Mouse (Mus musculus): Measurements from ENCODE around the gene Rpp30. TPM values are rescaled to one million over a fixed set of nuclear protein-coding genes. Genes with fewer than 3 reads are reported as not detected.

Gene Rpp30
- total RNA-seq (2021): 10 to 100 TPM; 18.8 to 19.0 TPM
- 0.36 TPM in 2 replicates for polyA plus RNA-seq (2012; rRNA removed)
- long read RNA-seq, transcript Rpp30-201 (11 exons, 1,145 nt): major isoform, 23 of 24 reads
- long read RNA-seq, partial matches to known transcripts: 0 of 24 reads
- long read RNA-seq, other reads (novel, unspliced or antisense): 1 of 24 reads

DNA sequence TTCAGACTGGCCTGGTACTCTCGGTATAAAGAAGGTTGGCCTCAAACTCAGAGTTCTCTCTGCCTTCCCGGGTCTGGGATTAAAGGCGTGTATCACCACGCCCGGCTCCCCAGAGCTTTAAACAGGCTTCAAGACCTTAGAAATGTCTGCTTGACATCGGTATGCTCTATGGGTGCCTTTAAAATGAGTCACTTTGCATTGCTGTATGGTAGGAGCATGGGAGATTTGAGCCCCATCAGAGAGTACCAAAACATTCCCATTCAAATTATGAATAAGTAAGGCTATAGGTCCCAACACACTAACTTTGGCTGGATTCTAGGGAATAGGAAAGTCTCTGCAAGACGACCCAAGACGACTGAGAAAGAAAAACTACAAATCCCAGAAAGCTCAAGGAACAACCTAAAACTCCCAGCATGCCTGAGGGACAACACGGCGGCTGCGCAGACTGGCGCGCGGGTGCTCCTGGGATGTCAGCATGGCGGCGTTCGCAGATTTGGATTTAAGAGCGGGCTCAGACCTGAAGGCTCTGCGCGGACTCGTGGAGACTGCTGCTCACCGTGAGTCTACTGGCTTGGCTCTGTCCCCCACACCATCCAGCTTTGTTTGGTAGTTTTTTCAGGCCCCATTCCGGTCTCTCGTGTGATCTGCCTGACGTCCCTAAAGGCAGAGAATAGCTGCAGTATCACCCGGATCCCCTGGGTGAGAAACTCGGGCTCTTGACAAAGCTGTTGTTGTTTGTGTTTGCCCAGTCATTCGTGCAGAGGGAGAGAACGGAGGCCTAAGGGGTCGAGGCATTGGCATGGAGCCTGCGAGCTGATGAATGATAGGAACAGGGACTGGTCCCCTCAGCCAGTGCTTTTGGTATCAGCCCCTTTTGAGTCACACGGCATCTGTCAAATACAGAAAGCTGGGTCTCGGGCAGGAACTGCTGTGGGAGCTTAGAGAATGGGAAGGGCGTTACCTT is at the start of gene Rpp30:
Gene Rpp30 (plus strand): TSS at position 455 of the 964 bp plus-strand sequence.
- DNase-seq: peak; percentile 90

DNA sequence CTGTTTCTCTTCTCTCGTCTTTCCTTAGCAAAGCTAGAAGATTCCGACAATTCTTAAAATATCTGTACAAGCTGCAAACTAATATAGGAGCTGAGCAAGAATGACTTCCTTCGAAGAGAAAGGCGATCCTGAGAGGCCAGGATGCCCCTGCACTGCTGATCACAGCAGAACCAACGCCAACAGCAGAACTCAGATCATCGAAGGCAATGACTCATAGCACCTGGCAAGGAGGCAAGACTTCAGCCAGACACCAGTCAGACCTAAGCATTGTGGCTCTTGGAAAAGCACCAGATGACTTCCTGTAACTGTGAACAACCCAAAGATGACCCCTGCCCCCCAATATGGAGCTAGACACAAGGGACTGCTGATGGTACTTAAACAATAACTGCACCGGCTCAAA is 37.5 kb upstream of the Rpp30 start:
- no peak for DNase-seq

DNA sequence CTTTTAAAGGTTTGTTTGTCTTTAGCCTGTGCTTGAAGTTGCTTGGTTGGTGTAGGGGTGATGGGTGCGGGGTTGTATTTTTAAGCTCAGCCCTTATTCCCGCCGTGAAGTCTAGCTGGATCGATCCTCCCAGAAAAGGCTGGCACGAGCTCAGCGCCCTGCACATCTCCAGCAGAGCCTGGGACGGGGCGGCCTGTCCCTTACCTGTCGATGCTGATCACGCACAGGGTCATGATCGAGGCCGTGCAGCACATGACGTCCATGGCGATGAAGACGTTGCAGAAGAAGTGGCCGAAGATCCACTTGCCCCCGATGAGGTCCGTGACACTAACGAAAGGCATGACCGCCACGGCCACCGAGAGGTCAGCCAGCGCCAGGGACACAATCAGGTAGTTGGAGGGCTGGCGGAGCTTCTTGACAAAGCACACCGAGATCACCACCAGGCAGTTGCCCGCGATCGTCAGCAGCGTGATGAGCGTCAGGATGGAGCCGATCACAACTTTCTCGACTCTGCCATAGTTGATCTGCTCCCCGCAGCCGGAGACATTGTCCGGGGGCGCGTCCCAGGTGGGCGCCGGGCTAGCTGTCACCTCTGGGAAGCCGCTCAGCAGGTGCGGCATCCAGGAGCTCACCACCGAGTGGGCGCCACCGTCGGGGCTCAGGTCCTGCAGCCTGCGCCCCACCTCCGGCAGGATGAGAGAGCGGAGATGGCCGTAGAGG is 26.9 kb upstream of the Rpp30 start:
- DNase-seq: peak; percentile 4

DNA sequence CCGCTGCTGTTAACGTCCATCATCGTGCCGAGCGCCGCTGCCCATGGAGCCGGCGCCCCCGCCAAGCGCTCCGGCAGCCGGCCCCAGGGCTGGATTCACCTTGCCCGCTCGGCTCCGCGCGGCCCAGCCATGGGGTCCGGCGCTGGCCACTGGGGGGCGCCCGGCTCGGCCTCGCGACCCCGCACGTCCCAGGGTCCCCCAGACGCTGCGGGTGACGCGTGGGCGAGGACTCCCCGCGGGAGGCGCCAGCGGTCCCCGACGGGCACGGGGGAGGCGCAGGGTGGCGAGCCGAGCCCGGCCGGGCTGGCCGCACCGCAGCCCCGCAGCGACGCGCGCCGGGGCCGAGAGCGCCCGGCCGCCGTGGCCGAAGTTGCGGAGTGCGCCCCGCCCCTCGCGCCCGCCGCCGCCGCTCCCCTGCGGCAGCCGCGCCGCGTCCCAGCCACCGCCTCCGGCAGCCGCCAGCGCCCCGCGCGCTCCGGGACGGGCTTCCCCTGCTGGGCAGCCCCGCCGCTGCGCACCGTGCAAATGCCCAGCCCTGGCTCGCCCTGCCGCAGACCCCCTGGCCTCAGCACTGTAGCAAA is 26.2 kb upstream of the Rpp30 start, which contains the start of gene Htr7:
Gene Htr7 (minus strand): TSS at position 277 of the 581 bp plus-strand sequence.
- peak; percentile 26 for DNase-seq

DNA sequence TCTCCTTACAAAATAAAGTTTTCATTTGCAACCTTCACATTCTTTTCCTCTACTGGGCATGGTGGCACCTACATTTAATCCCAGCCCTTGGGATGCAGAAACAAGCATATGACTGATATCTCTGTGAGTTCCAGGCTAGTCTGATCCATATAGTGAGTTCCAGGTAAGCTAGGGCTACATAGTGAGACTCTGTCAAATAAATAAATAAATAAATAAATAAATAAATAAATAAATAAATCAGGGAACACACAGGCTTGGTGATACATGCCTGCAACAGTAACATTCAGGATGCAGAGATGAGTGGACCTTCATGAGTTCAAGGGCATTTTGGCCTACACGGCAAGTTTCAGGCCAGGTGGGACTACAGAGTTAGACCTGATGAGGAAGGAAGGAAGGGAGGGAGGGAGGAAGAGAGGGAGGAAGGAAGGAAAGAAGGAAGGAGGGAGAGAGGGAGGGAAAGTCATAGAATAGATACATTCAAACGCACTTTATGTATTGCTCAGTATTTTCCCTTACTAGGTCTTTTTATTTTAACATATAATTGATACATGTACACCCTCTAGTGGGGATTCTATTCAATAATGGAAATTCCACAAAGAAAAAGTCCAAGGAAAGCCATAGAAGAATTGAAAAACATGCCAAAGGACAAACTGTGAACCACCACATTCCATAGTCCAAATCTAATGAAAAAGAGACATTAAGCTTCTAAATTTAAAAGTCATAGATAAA is 20.6 kb upstream of the Rpp30 start:
- no peak for DNase-seq

DNA sequence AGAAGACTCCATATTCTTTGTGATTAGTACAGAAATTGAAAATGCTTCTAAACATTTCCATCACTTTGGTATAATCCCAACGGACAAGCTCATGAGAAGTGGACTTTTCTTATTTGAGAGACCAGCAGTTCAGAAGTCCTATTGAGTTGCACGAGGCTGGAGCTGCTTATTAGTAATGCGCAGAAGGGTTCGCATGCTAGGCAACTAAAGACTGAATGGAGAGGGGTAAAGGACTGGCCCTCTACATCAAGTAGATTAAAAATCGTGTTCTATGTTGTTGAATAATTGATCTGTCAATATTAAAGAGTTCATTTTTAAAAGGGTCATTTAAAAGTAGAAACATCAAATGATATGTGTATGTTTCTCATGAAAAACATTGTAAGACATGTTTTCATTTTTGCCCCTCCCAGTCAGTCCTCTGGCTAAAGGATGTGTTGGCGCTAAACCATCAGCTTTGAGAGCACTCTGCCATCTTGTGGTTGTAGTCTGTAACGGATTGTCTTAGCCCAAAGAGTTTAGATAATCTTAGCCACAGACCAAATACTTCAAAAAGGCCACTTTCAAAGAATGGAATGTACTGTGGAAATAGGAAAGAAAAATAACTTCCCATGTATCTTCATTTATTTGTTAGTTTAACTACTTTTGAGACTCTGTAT is 782 bp upstream of the Rpp30 start:
- DNase-seq: peak; percentile 35

DNA sequence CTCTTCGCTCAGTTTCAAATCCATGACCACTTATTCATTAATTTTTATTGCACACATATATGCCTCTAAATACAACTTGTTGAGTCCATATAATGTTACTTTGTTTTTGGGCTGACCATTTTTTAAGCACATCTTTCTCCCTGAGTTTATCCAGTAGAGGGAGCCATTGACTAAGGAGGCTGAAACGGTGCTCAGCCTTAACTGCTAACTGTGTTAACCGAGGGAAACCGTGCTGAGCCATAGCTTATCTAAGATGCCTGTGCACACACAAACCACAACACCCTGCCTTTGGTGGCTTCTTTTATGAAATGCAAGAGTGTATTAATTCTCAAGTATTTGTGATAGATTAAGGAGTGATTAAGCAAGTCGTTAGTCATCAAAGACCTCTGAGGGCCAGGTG is 7.3 kb downstream of the Rpp30 start:
- DNase-seq: no peak

DNA sequence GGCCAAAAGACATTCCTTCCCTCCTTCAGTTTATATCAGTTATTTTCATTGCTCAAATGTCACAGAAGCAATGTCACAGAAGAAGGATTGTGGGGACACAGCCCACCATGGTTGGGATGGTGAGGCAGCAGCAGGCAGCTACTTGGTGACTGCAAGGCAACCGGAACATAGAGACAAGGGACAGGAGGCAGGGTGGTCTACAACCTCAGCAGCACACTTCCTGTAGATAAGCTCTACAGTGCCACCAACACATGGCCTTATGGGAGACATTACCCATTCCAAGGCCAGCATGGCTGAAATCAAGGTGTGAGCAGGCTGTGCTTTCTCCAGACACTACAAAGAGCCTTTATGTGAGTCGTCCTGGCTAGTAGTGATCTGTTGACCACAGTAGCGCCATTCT is 13.7 kb downstream of the Rpp30 start:
- DNase-seq: no peak

DNA sequence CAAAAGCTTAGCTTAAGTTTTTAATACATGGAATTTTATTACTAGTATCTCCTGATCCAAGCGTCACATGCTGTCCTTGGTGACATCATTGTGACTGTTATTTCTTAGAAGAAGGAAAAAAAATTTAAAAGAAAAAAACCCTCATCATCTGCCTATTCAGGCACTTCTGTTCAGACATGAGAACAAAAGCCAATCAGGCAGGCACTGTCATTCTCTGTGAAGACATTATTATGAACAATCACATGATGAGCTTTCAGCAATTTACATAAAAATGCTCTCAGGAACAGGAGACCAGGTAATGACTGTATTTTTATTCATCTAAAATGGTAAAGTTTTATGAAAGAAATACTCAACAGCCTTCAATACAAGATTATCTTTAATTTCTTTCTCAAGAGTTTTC is 14.7 kb downstream of the Rpp30 start:
- no peak for DNase-seq

DNA sequence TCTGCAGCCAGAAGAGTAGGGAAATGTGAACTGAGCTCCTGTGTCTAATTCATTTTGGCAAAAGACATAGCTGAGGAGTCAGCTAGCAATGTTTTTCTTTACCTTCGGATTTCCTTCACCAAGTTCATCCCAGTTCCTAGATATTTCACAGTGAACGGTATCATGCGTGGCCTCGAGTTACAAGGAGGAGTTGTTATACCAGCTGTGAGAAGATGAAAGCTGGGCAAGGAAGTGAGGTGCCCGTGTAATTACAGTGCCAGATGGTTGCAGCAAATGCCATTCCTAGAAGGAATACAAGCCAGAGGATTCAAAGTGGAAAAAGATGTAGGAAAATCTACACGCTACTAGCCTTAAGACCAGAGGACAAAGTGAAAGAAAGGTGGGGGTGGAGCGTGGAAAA is 15.4 kb downstream of the Rpp30 start:
- no peak for DNase-seq

DNA sequence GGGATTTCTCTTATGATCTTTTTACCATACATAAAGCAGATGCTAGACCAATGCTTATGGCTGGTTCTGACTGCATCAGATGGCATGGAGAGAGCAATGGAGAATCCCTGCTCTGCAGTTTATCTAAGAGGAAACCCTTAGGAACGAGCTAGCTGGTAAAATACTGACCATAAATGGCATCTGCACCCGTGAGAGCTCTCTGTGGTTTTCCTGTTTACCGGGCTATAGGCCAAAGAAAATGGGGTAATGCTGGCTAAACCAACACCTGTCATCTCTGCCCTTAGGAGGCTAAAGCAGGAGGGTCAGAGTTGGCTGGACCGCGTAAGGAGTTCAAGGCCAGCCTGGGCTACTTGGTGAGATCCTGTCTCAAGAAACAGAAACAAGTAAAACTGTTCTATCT is 20.4 kb downstream of the Rpp30 start:
- DNase-seq: no peak

DNA sequence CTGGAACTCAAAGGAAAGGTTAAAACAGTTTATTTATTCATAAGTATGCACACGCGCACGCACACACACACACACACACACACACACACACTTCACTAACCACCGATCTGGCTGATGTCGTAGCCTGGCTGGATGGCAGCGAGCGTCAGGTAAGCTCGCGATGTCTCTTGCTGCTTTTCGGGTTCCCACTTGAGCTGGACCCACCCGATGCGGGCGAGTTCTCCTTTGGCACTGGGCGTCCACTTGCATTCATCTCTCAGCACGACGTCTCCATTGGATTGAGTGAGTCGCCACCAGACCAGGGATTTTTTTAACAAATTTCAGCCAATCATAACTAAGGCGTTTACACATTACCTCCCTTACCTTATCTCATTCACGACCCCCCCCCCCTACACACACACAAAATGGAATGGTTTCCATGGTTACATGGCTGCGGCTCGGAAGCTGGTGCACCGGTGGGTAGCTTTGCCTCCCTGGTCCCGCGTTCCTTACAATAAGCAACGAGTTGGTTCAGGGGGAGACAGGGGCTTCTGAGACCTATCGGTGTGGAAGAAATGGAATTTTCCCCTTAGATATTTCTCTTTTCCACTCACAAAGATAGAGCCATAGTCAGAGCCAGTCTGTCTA is 25.9 kb downstream of the Rpp30 start:
- DNase-seq: no peak

DNA sequence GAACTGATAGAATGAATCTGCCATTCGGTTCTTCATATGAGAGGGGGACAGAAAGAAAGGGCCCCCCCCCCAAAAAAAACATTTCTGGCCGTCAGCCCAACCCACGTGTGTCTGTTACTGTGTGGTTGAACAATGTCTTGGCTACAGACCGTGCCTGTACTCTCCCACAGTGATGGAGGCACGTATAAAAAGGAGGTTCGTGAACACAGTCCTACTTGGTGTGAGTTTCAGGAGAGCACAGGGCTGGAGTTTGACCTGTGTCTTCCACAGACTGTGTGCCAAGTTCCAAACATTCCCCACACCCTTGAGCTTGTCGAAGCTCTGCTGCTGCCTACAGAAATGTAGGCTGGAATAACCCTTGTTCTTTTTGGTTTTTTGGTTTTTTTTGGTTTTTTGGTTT is 26.9 kb downstream of the Rpp30 start:
- DNase-seq: no peak

DNA sequence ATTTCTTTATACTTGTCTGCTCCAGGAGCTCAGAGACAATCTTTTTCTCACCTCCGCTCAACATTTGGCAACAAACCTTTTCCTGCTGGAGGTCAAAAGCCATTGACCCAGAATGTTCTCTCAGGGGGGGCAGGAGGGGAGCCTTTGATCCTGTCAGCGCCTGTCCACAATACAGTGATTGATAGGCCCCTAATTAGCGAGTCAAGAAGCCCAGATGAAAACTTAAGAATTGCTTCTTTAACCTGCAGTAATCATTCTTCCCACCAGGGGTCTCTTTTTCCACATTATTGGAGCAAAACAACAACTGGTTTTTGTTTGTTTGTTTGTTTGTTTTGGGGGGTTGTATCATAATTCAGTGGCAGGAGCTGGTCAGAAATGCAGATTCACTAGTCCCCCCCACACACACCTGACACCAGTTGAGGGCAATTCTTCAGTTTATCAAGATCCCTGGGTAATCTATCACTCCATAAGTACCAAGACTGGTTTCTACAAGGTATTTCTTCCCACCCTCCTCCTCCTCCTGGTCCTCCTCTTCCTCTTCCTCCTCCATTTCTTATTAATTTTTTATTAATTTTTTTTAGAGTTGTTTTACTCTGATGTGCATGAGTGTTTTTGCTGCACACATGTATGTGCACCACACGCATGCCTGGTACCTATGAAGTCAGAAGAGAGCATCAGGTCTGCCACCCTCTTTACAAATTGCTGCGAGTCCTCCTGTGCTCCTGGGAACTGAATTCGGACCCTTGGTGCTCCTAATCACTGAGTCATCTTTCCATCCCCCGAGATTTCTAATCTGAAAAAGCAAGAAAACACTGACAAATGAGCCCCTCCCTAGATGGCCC is 27.8 kb downstream of the Rpp30 start:
- DNase-seq: no peak

DNA sequence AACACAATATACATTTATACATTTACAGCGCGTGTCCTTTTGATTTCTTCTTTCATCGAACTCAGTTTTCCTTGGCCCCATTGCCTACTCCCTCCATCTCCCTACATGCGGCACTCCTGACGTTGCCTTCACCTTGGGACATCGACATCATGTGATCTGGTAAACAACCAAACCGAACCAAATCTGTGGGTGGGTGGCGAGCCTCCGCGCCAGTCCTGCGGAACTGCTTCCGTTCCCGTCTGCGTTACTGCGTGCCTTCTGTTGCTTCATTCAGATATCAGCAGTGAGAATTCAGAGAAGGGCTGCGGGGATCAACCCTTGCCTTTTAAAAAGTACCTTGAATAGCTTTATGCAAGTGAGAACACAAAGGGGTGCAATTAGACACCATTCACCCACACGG is 28.5 kb downstream of the Rpp30 start:
- DNase-seq: no peak

DNA sequence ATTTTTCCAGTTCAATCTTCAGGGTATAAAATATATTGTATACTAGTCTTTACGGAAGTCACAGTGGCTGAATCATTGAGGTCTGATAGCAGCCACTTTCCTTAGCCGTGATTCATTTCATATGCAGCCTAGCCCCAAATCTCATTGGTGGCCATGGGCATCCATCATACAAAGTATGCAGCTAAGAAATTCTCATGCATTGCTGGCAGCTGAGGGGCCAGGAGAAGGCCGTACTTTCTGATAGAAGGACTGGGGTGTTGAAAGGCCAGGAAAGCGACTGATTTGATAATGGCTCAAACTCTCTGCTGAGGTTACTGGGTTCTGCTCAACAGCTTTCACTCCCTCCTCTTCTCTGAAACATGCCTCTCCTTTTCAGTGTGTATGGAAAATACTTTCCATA is 32.7 kb downstream of the Rpp30 start:
- no peak for DNase-seq

DNA sequence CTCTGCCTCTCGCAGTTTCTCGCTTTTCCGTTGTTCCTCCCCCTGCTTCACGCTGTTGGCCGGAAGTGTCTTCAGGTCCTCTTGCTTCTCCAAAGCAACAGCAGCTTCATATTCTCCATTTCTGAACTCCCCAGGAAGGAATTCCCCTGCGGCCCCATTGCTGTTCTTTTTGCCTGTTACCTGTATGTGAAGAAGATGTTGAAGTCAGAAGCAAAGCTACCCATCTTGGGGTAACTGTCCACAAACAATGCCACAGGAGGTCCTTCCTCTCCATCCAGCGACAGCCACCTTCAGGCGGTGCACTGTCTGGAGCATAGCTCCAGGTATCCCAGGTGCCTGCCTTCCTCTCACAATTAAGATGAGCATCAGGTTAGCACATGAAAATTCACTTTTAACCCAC is 35.7 kb downstream of the Rpp30 start:
- no peak for DNase-seq

DNA sequence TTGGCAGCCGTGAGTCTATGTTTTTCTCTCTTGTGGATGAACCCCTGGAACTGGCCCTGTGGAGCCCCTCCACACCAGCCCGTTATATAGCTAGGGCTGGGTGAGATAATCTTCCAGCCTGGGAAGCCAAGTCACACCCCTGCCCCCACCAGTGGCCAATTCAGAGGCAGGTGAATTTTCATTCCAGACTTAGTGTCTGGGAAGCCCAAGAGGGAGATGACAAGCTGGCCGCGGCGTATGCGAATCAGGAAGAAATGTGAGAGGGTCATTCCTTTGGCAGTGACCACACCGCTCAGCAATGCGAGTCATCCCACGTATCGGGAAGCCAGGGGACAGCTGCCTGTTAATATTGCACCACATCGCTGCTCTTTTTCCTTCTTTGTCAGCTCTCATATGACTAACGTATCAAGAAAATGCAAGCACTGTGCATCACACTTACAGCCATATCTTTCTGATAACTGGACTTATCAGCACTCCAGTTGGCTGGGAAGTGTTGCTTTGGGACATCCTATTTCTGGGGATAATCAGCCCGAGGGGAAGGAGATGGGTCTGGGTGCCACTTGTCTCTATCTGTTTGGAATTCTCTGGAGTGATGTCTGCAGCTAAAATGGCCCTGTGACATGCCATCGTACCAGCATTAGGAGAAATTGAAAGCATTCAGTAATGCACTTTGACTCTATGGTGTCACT is 36.4 kb downstream of the Rpp30 start, which contains the start of gene Ankrd1:
Gene Ankrd1 (minus strand): TSS at position 317 of the 689 bp plus-strand sequence.
- DNase-seq: no peak

DNA sequence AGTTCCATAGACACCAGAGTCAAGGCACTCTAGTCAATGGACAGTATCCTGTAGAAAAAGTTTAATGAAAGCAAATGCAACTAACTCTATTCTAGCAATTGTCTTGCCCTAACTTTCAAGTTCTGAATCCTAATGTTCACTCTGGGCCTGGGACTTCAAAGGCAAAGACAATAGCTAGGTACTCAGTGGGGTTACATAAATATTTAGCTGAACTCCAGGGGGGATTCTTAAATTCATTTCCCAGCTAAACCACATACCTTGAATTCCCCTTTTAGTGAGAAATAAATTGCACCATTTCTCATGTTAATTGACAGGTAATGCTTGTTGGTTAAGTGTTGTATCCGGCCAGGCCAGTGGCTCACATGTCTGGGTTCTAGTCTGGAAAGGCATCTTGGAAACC is 40.7 kb downstream of the Rpp30 start:
- DNase-seq: no peak

Data from adrenal gland, adult 2 months (tissue).